Mouse (Mus musculus) limb, embryonic 12.5 days (tissue): ENCODE results near the gene Cpne6. TPM values are rescaled to one million over a fixed set of nuclear protein-coding genes. Genes with fewer than 3 reads are reported as not detected.

Experiments
- ATAC-seq: fragments of 200-750 bp; cut with Nextera tagmentation; 2 replicates; pipeline ENCODE4 v1.8.0; 2017; ENCODE audit warnings: low read depth, moderate TSS enrichment; ENCODE audit not compliant: insufficient number of reproducible peaks, insufficient read depth, low FRiP score, low TSS enrichment
- H3K27ac ChIP-seq: fragments of 300-500 bp; sonication (generic); 2 replicates; pipeline ENCODE4 v1.5.1; 2016; ENCODE audit warnings: mild to moderate bottlenecking, moderate library complexity
- H3K27me3 ChIP-seq: fragments of 300-500 bp; sonication (generic); 2 replicates; pipeline ENCODE4 v1.6.1; 2016; ENCODE audit warnings: mild to moderate bottlenecking, moderate library complexity
- H3K36me3 ChIP-seq: fragments of 300-500 bp; sonication (generic); 2 replicates; pipeline ENCODE4 v1.6.1; 2016; ENCODE audit warnings: mild to moderate bottlenecking, moderate library complexity
- H3K4me1 ChIP-seq: fragments of 300-500 bp; sonication (generic); replicated peaks from 2 replicates; pipeline ENCODE4 v1.6.1; 2016
- H3K4me2 ChIP-seq: fragments of 300-500 bp; sonication (generic); 2 replicates; pipeline ENCODE4 v1.6.1; 2016; ENCODE audit warnings: mild to moderate bottlenecking, moderate library complexity
- H3K4me3 ChIP-seq: fragments of 300-500 bp; sonication (generic); replicated peaks from 2 replicates; pipeline ENCODE4 v1.5.1; 2016; ENCODE audit warnings: mild to moderate bottlenecking
- H3K9ac ChIP-seq: fragments of 300-500 bp; sonication (generic); replicated peaks from 2 replicates; pipeline ENCODE4 v1.6.1; 2016; ENCODE audit warnings: mild to moderate bottlenecking, moderate library complexity
- H3K9me3 ChIP-seq: fragments of 300-500 bp; sonication (generic); 2 replicates; pipeline ENCODE4 v1.6.1; 2016; ENCODE audit warnings: mild to moderate bottlenecking, moderate library complexity
- WGBS: fragments of 180-500 bp; shearing (Covaris S2); methylation state at CpG from one replicate; pipeline ENCODE4 v1.1.7; 2016; 5-methylcytosine and 5-hydroxymethylcytosine counted together
- polyA plus RNA-seq: library from polyadenylated mRNA; unstranded; fragments of >200 nt; fragmentation: Nextera tagmentation; extraction: Ambion mirVana; gene quantifications from 2 replicates; pipeline ENCODE4 v1.2.1, GENCODE M21; 2016

Gene Cpne6
- polyA plus RNA-seq, 1 experiment from 2014 or later: 0.35 TPM

DNA sequence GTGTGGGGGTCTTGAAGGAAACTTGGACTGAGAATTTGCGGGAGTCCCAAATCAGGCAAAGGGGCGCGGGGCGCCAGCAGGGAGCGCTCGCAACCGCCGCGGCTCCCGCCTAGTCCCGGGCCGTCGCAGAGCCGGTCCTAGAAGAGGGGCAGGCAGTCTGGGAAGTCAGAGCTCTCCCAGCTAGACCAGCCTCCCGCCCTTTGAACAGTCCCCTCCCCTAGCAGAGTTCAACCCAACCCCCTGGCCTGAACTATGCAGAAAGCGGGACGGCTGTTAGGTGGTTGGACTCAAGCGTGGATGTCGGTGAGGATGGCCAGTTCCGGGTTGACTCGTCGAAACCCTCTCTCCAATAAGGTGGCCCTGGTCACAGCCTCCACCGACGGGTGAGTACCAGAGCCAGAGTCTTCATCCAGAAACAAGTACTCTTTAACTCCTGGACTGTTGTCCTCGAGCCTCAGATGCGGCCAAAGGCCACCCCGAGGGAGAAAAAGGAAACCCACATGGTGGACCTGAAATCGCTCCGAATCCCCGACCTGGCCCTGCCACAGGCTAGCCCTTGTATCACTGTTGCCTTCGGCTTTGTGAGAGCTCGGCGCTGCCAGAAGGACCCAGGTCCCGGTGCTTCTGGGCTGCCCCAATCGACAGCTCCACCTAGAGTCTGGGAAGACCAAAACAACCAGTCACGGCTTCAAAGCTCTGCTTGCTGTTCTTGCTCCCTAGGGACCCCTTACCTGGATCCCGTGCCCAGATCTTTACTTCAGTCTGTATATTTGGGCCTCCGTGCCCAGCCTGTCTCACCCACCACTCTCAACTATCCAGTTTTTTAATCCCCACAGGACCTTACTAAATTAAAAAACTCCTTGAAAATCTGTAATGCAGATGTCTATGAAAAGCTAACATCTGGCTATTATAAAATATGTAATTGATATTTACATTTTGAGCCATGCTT, 31.3 kb upstream of the Cpne6 start, which contains the start of gene Dhrs4:
Gene Dhrs4 (plus strand): TSS at position 108 of the 949 bp plus-strand sequence.
- Histone ChIP-seq H3K9ac (peak within 1 kb of the TSS; percentile 73), H3K27me3 (no peaks in the 10 kb centered on the region), H3K4me1 (peaks cover 9% of the 10 kb centered on the region; the same call in 1 of the 2 replicates), H3K36me3 (peaks cover 4% of the 10 kb centered on the region; the same call in 1 of the 2 replicates), H3K4me3 (peak within 1 kb of the TSS; percentile 62), H3K9me3 (no peaks in the 10 kb centered on the region), H3K4me2 (peak within 1 kb of the TSS; percentile 59), H3K27ac (peak within 1 kb of the TSS; percentile 89)
- peak; percentile 98 for ATAC-seq
- 1% methylated on average over 38 of the region's 38 CpGs for WGBS

DNA sequence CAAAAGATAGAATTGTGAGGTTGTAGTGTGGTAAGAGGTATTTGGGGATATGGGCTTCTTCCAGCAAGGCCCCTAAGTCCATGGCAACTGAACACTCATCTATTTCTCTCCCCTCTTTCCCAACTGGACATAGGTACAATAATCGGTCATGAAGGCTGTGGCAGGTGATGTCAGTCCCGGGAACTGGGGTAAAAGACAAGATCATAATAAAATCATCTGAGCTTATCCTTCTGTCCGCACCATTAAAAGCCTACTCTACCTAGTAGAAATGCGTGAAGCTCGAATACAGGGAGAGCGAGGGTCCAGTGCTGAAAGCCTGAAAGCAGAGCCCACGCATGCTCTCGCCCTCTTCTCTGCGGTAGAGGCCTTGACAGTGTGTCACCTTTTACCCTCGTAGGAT, 30.6 kb upstream of the Cpne6 start:
- Histone ChIP-seq H3K4me2 (peak overlapping the region; percentile 59; the same call in 1 of the 2 replicates), H3K4me1 (peaks cover 9% of the 10 kb centered on the region; the same call in 1 of the 2 replicates), H3K9me3 (no peaks in the 10 kb centered on the region), H3K36me3 (peaks cover 7% of the 10 kb centered on the region; the same call in 1 of the 2 replicates), H3K9ac (no peak overlapping the region), H3K4me3 (no peak overlapping the region; the same call in 1 of the 2 replicates), H3K27ac (no peak overlapping the region), H3K27me3 (no peaks in the 10 kb centered on the region)
- ATAC-seq: no peak
- WGBS: 92% methylated on average over 10 of the region's 10 CpGs

DNA sequence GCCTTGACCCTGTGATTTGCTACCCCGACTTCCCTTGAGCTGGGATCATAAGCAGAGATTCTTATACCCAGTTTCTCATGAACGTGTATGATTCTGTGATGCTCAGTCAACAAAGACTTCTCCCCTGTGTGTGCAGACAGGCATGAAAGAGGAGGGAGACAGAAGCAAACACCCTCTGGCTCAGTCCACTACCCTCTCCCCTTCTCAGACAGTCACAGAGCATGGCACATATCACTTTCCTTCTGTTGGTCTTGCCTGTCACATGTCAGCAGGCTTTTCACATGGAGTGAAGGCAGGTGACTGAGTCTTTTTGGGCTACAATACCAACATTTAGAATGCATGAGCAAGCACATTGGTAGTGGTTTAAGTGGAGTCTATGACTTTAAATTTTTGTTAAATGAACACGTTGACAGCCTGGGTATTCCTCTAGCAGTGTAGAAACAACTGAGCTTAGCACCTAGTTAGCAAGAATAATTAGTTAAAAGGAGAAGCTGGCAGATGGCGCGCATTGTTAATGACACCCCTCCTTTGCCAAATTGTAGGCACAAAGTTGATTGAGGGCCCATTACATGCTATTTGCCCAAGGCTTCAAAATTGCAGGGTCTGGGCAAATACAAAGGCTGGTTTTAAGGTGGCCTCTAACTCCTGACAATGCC, 25.7 kb upstream of the Cpne6 start:
- no peak overlapping the region for H3K9ac ChIP-seq
- H3K4me1 ChIP-seq: peaks cover 4% of the 10 kb centered on the region; the same call in 1 of the 2 replicates
- peaks cover 41% of the 10 kb centered on the region for H3K36me3 ChIP-seq
- H3K27ac ChIP-seq: no peak overlapping the region
- H3K27me3 ChIP-seq: no peaks in the 10 kb centered on the region
- no peaks in the 10 kb centered on the region for H3K9me3 ChIP-seq
- ATAC-seq: no peak
- H3K4me2 ChIP-seq: no peak overlapping the region
- H3K4me3 ChIP-seq: no peak overlapping the region
- 73% methylated on average over 5 of the region's 5 CpGs for WGBS

- H3K27ac ChIP-seq: no peak overlapping the region
- no peaks in the 10 kb centered on the region for H3K27me3 ChIP-seq
- H3K4me3 ChIP-seq: no peak overlapping the region
- no peak for ATAC-seq
- H3K4me1 ChIP-seq: peaks cover 5% of the 10 kb centered on the region
- WGBS: 92% methylated on average over 8 of the region's 8 CpGs
- no peaks in the 10 kb centered on the region for H3K9me3 ChIP-seq
- H3K9ac ChIP-seq: no peak overlapping the region
- no peak overlapping the region for H3K4me2 ChIP-seq
- H3K36me3 ChIP-seq: peaks cover 41% of the 10 kb centered on the region
These were observed 23.4 kb upstream of the Cpne6 start for GRCm38 (mm10) chr14:55486836-55487235.

DNA sequence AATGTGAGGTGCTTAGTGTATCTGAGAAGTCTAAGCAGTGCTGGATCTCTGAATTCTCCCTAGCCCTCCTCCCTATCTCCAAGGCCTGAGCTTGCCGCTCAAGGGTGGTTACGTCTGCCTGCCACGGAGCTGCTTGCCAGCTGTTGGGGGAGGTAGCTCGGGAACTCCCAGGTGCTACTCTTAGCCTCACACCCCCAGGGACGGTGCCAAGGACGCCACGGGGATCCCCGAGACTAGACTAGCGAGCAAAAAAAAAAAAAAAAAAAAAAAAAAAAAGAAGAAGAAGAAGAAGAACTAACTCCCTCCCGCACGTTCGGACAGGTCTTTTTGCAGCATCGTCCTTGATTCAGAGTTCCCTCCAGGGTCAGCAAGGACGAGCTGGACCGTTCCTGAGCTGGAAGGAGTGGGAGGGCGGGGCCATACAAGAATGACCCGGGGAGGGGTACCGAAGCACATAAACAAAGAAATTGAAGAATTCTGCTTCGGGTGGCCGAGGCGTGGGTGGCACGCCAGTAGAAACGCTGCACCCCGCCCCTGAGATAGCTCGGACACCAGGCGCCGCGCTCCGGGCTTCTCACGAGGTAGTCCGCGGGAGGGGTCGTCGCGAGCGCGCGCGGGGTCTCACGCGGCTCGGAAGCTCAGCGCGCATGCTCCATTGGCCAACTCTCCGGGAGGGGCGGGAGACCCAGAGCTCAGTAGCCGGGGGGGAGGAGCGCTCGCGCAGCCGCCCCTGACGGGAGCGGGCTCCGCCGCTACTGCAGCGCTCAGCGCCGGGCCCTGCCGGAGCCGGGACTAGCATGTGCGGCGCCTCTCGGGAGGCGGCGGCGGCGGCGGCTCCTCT, 19.7 kb upstream of the Cpne6 start, which contains the start of gene Carmil3:
Gene Carmil3 (plus strand): TSS at position 291 of the 841 bp plus-strand sequence.
- Histone ChIP-seq H3K9me3 (no peaks in the 10 kb centered on the region), H3K4me1 (peaks cover 10% of the 10 kb centered on the region), H3K9ac (peak within 1 kb of the TSS; percentile 75), H3K4me2 (peak within 1 kb of the TSS; percentile 94), H3K27ac (peak within 1 kb of the TSS; percentile 62), H3K4me3 (peak within 1 kb of the TSS; percentile 77), H3K36me3 (peaks cover 38% of the 10 kb centered on the region), H3K27me3 (no peaks in the 10 kb centered on the region)
- ATAC-seq: peak; percentile 76
- under 1% methylated on average over 67 of the region's 68 CpGs for WGBS

DNA sequence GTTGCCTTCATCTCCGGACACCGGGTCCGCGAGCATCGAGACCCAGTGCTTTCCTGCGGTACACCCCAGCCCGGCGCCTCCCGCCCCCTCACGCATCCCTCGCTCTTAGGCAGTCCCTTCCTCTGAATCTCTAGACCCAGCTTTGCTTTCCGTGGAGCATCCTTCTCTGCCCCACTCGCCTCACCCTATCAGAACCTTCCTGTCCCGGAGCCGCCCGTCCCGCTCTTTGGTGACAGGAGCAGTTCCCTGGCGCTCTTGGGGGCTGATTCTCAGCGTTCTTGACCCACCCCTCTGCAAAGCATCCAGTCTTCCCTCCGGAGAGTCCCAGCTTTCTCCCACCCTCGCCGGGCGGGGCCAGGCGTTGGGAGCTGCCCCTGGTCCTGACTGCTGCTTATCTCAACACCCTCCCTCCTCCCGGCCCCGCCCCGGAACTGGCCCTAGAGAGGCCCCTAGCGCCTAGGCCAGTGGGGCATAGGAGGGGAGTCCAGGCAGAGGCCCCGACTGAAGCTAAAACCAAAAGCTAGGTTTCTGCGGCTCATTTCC, 18.9 kb upstream of the Cpne6 start:
- ATAC-seq: peak; percentile 40
- no peaks in the 10 kb centered on the region for H3K9me3 ChIP-seq
- H3K36me3 ChIP-seq: peaks cover 31% of the 10 kb centered on the region
- H3K9ac ChIP-seq: peak overlapping the region; percentile 75
- H3K4me2 ChIP-seq: peak overlapping the region; percentile 94
- no peaks in the 10 kb centered on the region for H3K27me3 ChIP-seq
- peak overlapping the region; percentile 77 for H3K4me3 ChIP-seq
- peak overlapping the region; percentile 62 for H3K27ac ChIP-seq
- WGBS: under 1% methylated on average over 26 of the region's 30 CpGs
- peaks cover 10% of the 10 kb centered on the region for H3K4me1 ChIP-seq

DNA sequence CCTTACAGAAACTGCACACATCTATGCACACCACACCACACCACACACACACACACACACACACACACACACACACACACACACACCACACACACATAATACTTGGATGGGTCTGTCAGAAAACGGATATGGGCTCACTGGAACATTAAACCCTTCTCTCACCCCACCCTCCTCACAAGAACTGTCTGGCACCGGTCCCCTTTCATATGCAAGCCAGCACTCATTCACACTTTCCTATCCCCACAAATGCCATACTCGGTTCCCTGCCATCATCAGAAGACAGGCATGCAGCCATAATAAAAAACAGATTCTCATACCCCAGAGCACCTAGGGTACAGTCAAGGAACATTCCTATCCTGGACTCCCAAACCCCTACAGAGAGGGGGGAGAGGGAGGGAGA, 18.1 kb upstream of the Cpne6 start:
- Histone ChIP-seq H3K4me3 (peak overlapping the region; percentile 77; the same call in 1 of the 2 replicates), H3K9ac (peak overlapping the region; percentile 75; the same call in 1 of the 2 replicates), H3K9me3 (no peaks in the 10 kb centered on the region), H3K36me3 (peaks cover 24% of the 10 kb centered on the region), H3K4me1 (peaks cover 10% of the 10 kb centered on the region), H3K27ac (no peak overlapping the region), H3K4me2 (peak overlapping the region; percentile 94; the same call in 1 of the 2 replicates), H3K27me3 (no peaks in the 10 kb centered on the region)
- WGBS: 36% methylated on average over 3 of the region's 3 CpGs
- 0 out of 2 replicates have a peak, but pooled peaks have one; percentile 1 for ATAC-seq

- WGBS: 74% methylated on average over 20 of the region's 20 CpGs
- Histone ChIP-seq H3K36me3 (0 out of 2 replicates have a peak, but pooled peaks cover 13% of the 10 kb centered on the region), H3K4me3 (no peak overlapping the region), H3K4me2 (no peak overlapping the region), H3K27ac (no peak overlapping the region), H3K9ac (no peak overlapping the region), H3K27me3 (no peaks in the 10 kb centered on the region), H3K9me3 (no peaks in the 10 kb centered on the region), H3K4me1 (peaks cover 13% of the 10 kb centered on the region)
- ATAC-seq: no peak
These were observed 14.6 kb upstream of the Cpne6 start for GRCm38 (mm10) chr14:55495509-55496240.

DNA sequence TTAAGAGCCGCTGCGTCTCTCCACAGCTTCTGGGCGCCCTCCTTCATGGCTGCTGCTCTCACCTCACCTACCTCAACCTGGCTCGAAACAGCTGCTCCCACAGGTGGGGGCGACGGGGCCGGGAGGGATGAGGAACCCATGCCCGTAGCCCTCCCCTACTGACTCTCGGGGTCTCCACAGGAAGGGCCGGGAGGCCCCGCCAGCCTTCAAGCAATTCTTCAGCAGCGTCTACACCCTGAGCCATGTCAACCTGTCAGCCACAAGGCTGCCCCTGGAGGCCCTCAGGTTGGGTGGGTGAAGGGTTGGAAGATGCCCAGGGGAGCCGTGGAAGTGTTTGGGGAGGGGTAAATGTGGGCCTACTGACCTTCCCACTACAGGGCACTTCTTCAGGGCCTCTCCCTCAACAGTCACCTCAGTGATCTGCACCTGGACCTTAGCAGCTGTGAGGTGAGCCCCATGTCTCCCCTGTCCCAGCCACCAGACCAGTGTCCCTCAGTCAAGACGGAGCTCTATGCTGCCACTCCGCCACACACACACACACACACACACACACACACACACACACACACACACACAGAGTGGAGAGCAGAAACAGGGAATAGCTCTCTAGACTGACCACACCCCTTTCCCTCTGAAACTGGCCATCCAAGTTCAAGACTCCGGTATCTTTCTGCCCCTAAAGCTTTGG, 13.3 kb upstream of the Cpne6 start:
- H3K4me3 ChIP-seq: no peak overlapping the region
- 76% methylated on average over 16 of the region's 16 CpGs for WGBS
- ATAC-seq: no peak
- H3K4me2 ChIP-seq: no peak overlapping the region
- 0 out of 2 replicates have a peak, but pooled peaks cover 13% of the 10 kb centered on the region for H3K36me3 ChIP-seq
- H3K27ac ChIP-seq: no peak overlapping the region
- H3K4me1 ChIP-seq: peaks cover 7% of the 10 kb centered on the region
- no peaks in the 10 kb centered on the region for H3K9me3 ChIP-seq
- no peaks in the 10 kb centered on the region for H3K27me3 ChIP-seq
- H3K9ac ChIP-seq: no peak overlapping the region
